Mouse (Mus musculus) embryonic facial prominence, embryonic 15.5 days (tissue): ENCODE measurements at regions not wholly inside any gene's neighbourhood (a gene's known extent, or its start where the extent isn't known, plus 50 kb on each side); places are given as distances from the start of the nearest gene placed in this dataset.

Source experiments
- ATAC-seq: fragments of 200-750 bp; cut with Nextera tagmentation; 2 replicates; pipeline ENCODE4 v1.8.0; 2017; ENCODE audit warnings: low read depth, moderate TSS enrichment; ENCODE audit not compliant: insufficient number of reproducible peaks, low FRiP score, low TSS enrichment
- H3K27ac ChIP-seq: fragments of 300-500 bp; sonication (generic); replicated peaks from 2 replicates; pipeline ENCODE4 v1.5.1; 2015; ENCODE audit warnings: mild to moderate bottlenecking, inconsistent platforms
- H3K27me3 ChIP-seq: fragments of 300-500 bp; sonication (generic); 2 replicates; pipeline ENCODE4 v1.6.1; 2015; ENCODE audit warnings: inconsistent platforms
- H3K36me3 ChIP-seq: fragments of 300-500 bp; sonication (generic); 2 replicates; pipeline ENCODE4 v1.6.1; 2015; ENCODE audit warnings: mild to moderate bottlenecking, inconsistent platforms
- H3K4me1 ChIP-seq: fragments of 300-500 bp; sonication (generic); 2 replicates; pipeline ENCODE4 v1.6.1; 2015; ENCODE audit warnings: inconsistent platforms
- H3K4me2 ChIP-seq: fragments of 300-500 bp; sonication (generic); replicated peaks from 2 replicates; pipeline ENCODE4 v1.6.1; 2015; ENCODE audit warnings: mild to moderate bottlenecking, inconsistent platforms
- H3K4me3 ChIP-seq: fragments of 300-500 bp; sonication (generic); replicated peaks from 2 replicates; pipeline ENCODE4 v1.5.1; 2015; ENCODE audit warnings: mild to moderate bottlenecking, inconsistent platforms
- H3K9ac ChIP-seq: fragments of 300-500 bp; sonication (generic); 2 replicates; pipeline ENCODE4 v1.6.1; 2015; ENCODE audit warnings: inconsistent platforms
- H3K9me3 ChIP-seq: fragments of 300-500 bp; sonication (generic); replicated peaks from 2 replicates; pipeline ENCODE4 v1.6.1; 2016; ENCODE audit warnings: inconsistent platforms
- WGBS: fragments of 180-500 bp; shearing (Covaris S2); methylation state at CpG from one replicate; pipeline ENCODE4 v1.1.7; 2015; 5-methylcytosine and 5-hydroxymethylcytosine counted together

GRCm38 (mm10) chr17:63575316-63576007 is 75.6 kb upstream of the Fbxl17 start:
- Histone ChIP-seq H3K9ac (no peak overlapping the region), H3K9me3 (no peaks in the 10 kb centered on the region), H3K4me2 (no peak overlapping the region), H3K4me3 (no peak overlapping the region), H3K4me1 (no peaks in the 10 kb centered on the region), H3K27me3 (no peaks in the 10 kb centered on the region), H3K27ac (no peak overlapping the region), H3K36me3 (no peaks in the 10 kb centered on the region)
- no peak for ATAC-seq
- 41% methylated on average over 4 of the region's 4 CpGs for whole genome bisulfite sequencing

- Histone ChIP-seq H3K9me3 (no peaks in the 10 kb centered on the region), H3K27me3 (no peaks in the 10 kb centered on the region), H3K4me1 (no peaks in the 10 kb centered on the region), H3K4me2 (no peak overlapping the region), H3K27ac (no peak overlapping the region), H3K4me3 (no peak overlapping the region), H3K36me3 (no peaks in the 10 kb centered on the region), H3K9ac (no peak overlapping the region)
- ATAC-seq = no peak
- WGBS = 74% methylated on average over 4 of the region's 4 CpGs
These were observed 83.1 kb upstream of the Fbxl17 start for GRCm38 (mm10) chr17:63582870-63583269.

- Histone ChIP-seq H3K4me1 (no peaks in the 10 kb centered on the region), H3K27me3 (no peaks in the 10 kb centered on the region), H3K4me3 (no peak overlapping the region), H3K27ac (0 out of 2 replicates have a peak overlapping the region, but pooled peaks have one; percentile 34), H3K4me2 (no peak overlapping the region), H3K9me3 (no peaks in the 10 kb centered on the region), H3K36me3 (no peaks in the 10 kb centered on the region), H3K9ac (no peak overlapping the region)
- 38% methylated on average over 7 of the region's 7 CpGs for WGBS
- ATAC-seq = no peak
These were observed 107.4 kb upstream of the Fbxl17 start for GRCm38 (mm10) chr17:63607021-63607751.

GRCm38 (mm10) chr17:63622726-63623125 is 122.9 kb upstream of the Fbxl17 start:
- H3K9ac ChIP-seq = no peak overlapping the region
- WGBS = 46% methylated on average over 3 of the region's 3 CpGs

GRCm38 (mm10) chr17:63637598-63637997 is 137.8 kb upstream of the Fbxl17 start:
- Histone ChIP-seq H3K4me1 (no peaks in the 10 kb centered on the region), H3K36me3 (no peaks in the 10 kb centered on the region), H3K4me2 (no peak overlapping the region), H3K27ac (no peak overlapping the region), H3K9me3 (no peaks in the 10 kb centered on the region), H3K4me3 (no peak overlapping the region), H3K9ac (no peak overlapping the region), H3K27me3 (no peaks in the 10 kb centered on the region)
- WGBS = 83% methylated on average over 2 of the region's 2 CpGs
- ATAC-seq = no peak

More at GRCm38 (mm10) chr17:63622726-63623125, 122.9 kb upstream of the Fbxl17 start:
- Histone ChIP-seq H3K4me3 (no peak overlapping the region), H3K27ac (no peak overlapping the region), H3K4me2 (no peak overlapping the region), H3K9me3 (no peaks in the 10 kb centered on the region), H3K36me3 (no peaks in the 10 kb centered on the region), H3K27me3 (no peaks in the 10 kb centered on the region), H3K4me1 (no peaks in the 10 kb centered on the region)
- ATAC-seq = no peak

- no peaks in the 10 kb centered on the region for H3K27me3 ChIP-seq
- no peak overlapping the region for H3K4me2 ChIP-seq
- no peaks in the 10 kb centered on the region for H3K9me3 ChIP-seq
- no peaks in the 10 kb centered on the region for H3K36me3 ChIP-seq
- H3K4me3 ChIP-seq = no peak overlapping the region
- no peak overlapping the region for H3K27ac ChIP-seq
- no peak overlapping the region for H3K9ac ChIP-seq
- ATAC-seq = no peak
- WGBS = 79% methylated on average over 4 of the region's 4 CpGs
- no peaks in the 10 kb centered on the region for H3K4me1 ChIP-seq
These were observed 144.6 kb upstream of the Fbxl17 start for GRCm38 (mm10) chr17:63644390-63644789.

GRCm38 (mm10) chr17:63657687-63658086 is 157.9 kb upstream of the Fbxl17 start:
- Histone ChIP-seq H3K4me2 (no peak overlapping the region), H3K9ac (no peak overlapping the region), H3K9me3 (no peaks in the 10 kb centered on the region), H3K27me3 (no peaks in the 10 kb centered on the region), H3K36me3 (no peaks in the 10 kb centered on the region), H3K4me3 (no peak overlapping the region), H3K4me1 (peaks cover 11% of the 10 kb centered on the region), H3K27ac (no peak overlapping the region)
- WGBS = 73% methylated on average over 6 of the region's 6 CpGs
- no peak for ATAC-seq

- no peak overlapping the region for H3K9ac ChIP-seq
- H3K4me2 ChIP-seq = no peak overlapping the region
- no peaks in the 10 kb centered on the region for H3K27me3 ChIP-seq
- peak; percentile 78 for ATAC-seq
- H3K4me3 ChIP-seq = no peak overlapping the region
- no peaks in the 10 kb centered on the region for H3K9me3 ChIP-seq
- no peaks in the 10 kb centered on the region for H3K36me3 ChIP-seq
- peak overlapping the region; percentile 85 for H3K27ac ChIP-seq
- WGBS = 48% methylated on average over 13 of the region's 13 CpGs
- H3K4me1 ChIP-seq = peaks cover 11% of the 10 kb centered on the region
These were observed 161.1 kb upstream of the Fbxl17 start for GRCm38 (mm10) chr17:63660841-63661481.

- Histone ChIP-seq H3K27me3 (no peaks in the 10 kb centered on the region), H3K4me1 (peaks cover 11% of the 10 kb centered on the region), H3K36me3 (no peaks in the 10 kb centered on the region), H3K4me3 (no peak overlapping the region), H3K4me2 (no peak overlapping the region), H3K27ac (peak overlapping the region; percentile 85), H3K9ac (no peak overlapping the region), H3K9me3 (no peaks in the 10 kb centered on the region)
- 80% methylated on average over 4 of the region's 4 CpGs for WGBS
- ATAC-seq = no peak
These were observed 161.8 kb upstream of the Fbxl17 start for GRCm38 (mm10) chr17:63661584-63661983.

GRCm38 (mm10) chr17:63662251-63662650 is 162.4 kb upstream of the Fbxl17 start:
- Histone ChIP-seq H3K4me1 (peaks cover 11% of the 10 kb centered on the region), H3K27ac (peak overlapping the region; percentile 85), H3K9ac (no peak overlapping the region), H3K27me3 (no peaks in the 10 kb centered on the region), H3K4me3 (no peak overlapping the region), H3K9me3 (no peaks in the 10 kb centered on the region), H3K36me3 (no peaks in the 10 kb centered on the region), H3K4me2 (peak overlapping the region; percentile 3; the same call in 1 of the 2 replicates)
- 0 out of 2 replicates have a peak, but pooled peaks have one; percentile 56 for ATAC-seq
- WGBS = 39% methylated on average over 12 of the region's 12 CpGs

- Histone ChIP-seq H3K9ac (no peak overlapping the region), H3K9me3 (no peaks in the 10 kb centered on the region), H3K4me1 (peaks cover 7% of the 10 kb centered on the region), H3K36me3 (no peaks in the 10 kb centered on the region), H3K27ac (no peak overlapping the region), H3K27me3 (no peaks in the 10 kb centered on the region), H3K4me3 (no peak overlapping the region), H3K4me2 (no peak overlapping the region)
- no peak for ATAC-seq
- WGBS = 78% methylated on average over 8 of the region's 8 CpGs
These were observed 177.0 kb upstream of the Fbxl17 start for GRCm38 (mm10) chr17:63676791-63677190.
